Mouse (Mus musculus): ENCODE data around the gene Mob3b.

Gene Mob3b

GRCm38 (mm10) chr4:34901582-34901981 is 255.7 kb downstream of the Mob3b start:
- in situ Hi-C loops (cut with MboI) = loop anchor here (25.0 kb wide), 1 partner anchor 214 kb away; the partner anchor contains the start of gene Slc35a1

GRCm38 (mm10) chr4:34901166-34901565 is 256.1 kb downstream of the Mob3b start:
- in situ Hi-C loops (cut with MboI) = loop anchor here (25.0 kb wide), 1 partner anchor 214 kb away; the partner anchor contains the start of gene Slc35a1

DNA sequence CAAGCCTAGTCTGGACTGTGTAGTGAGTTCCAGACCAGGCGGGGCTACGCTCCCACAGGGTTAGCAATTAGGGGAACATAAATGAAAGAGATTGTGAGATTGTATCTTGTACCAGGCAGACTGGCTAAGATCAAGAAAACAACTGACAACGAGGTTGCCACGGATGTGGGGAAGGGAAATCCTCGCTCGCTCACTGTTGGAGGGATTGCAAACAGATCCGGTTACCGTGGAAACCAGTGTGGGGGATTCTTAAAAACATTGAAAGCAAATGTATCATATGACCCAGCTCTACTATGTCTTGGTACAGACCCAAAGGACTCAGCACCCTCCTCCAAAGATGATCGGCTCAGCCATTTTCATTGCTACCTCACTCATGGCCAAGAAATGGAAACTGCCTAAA is 257.1 kb downstream of the Mob3b start:
- in situ Hi-C loops (cut with MboI) = loop anchor here (25.0 kb wide), 1 partner anchor 213 kb away; the partner anchor contains the start of gene Slc35a1

DNA sequence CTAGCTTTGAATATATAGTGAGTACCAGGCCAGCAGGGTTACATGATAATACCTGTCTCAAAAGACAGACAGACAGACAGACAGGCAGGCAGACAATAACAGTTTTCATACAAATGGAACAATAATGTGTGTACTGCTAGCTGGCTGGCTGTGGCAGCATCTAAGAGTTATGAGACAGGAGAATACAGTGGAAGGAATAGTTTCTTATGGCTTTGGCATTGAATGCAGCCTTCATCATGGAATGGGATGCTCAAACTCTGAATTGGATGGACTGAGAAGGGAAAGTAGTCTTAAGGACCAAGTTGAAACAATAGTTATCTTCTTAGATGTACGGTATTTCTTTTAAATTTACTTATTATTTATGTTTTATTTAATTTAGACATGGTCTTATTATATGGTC is 258.0 kb downstream of the Mob3b start:
- in situ Hi-C loops (cut with MboI) = no loop called here
